Mouse (Mus musculus) liver, embryonic 14.5 days (tissue): ENCODE data around the gene Zbtb42.
A peak's percentile ranks its signal among the peaks of the same experiment; 100 is the strongest.

ENCODE experiments used
- CTCF ChIP-seq: IDR thresholded peaks from 2 replicates; pipeline ENCODE4 v1.5.1; 2016; ENCODE audit warnings: antibody characterized with exemption, low read depth, control low read depth
- EP300 ChIP-seq: IDR thresholded peaks from 2 replicates; pipeline ENCODE4 v1.6.1; 2016; ENCODE audit warnings: antibody characterized with exemption, low read depth

- TF ChIP-seq EP300 (no peak), CTCF (peak; percentile 96)
Measured at GRCm38 (mm10) chr12:112653157-112653824, 25.3 kb upstream of the Zbtb42 start.
